Mouse (Mus musculus) adrenal gland, adult 18-20 months (tissue): ENCODE measurements around the gene Pip4k2a. TPM values are rescaled to one million over a fixed set of nuclear protein-coding genes. Genes with fewer than 3 reads are reported as not detected.
"Not testable (repeated sequence)": the region's sequence is repeated elsewhere in the genome, so short reads cannot be mapped to it uniquely, and the experiment has no call there.

Source experiments
- DNase-seq, 2 experiments: peaks; one replicate each; pipeline ENCODE4 v3.0.0; 2021 to 2022; ENCODE audit warnings: low spot score in 2 of 2
- long read RNA-seq, 2 experiments: library from polyadenylated mRNA; stranded (forward); transcript quantifications; one replicate each; pipeline ENCODE4 v2.0.0; 2021
- total RNA-seq, 2 experiments: library from RNA; stranded (reverse); gene quantifications; 1 replicate in 1 of 2; 2 replicates in 1 of 2; pipeline ENCODE4 v1.2.3; 2021

Pip4k2a gene
- 10 to 100 TPM; 19.4 to 40.7 TPM for total RNA-seq
- long read RNA-seq, experiment 1, transcript Pip4k2a-201 (10 exons, 3,477 nt) = major isoform, 15 of 18 reads
- long read RNA-seq, experiment 1, partial matches to known transcripts = 1 of 18 reads
- long read RNA-seq, experiment 1, other reads (novel, unspliced or antisense) = 2 of 18 reads
- long read RNA-seq, experiment 2, transcript Pip4k2a-201 (10 exons, 3,477 nt) = major isoform, 28 of 44 reads
- long read RNA-seq, experiment 2, partial matches to known transcripts = 8 of 44 reads
- long read RNA-seq, experiment 2, other reads (novel, unspliced or antisense) = 8 of 44 reads

- DNase-seq = peak; percentile 94 to 95
Measured at GRCm38 (mm10) chr2:18998054-18998478, at the start of gene Pip4k2a, which contains the start of gene 4930426L09Rik. TSS of gene Pip4k2a (minus strand) at chr2:18998126. TSS of gene 4930426L09Rik (plus strand) at chr2:18998343.

GRCm38 (mm10) chr2:19037907-19038570 is 40.1 kb upstream of the Pip4k2a start:
- DNase-seq = no peak

GRCm38 (mm10) chr2:19037430-19037829 is 39.5 kb upstream of the Pip4k2a start:
- no peak for DNase-seq

- no peak for DNase-seq
Measured at GRCm38 (mm10) chr2:19024807-19025206, 26.9 kb upstream of the Pip4k2a start.

GRCm38 (mm10) chr2:19018034-19018433 is 20.1 kb upstream of the Pip4k2a start:
- DNase-seq = no peak

GRCm38 (mm10) chr2:19016839-19017238 is 18.9 kb upstream of the Pip4k2a start:
- DNase-seq = no peak

- no peak for DNase-seq
Measured at GRCm38 (mm10) chr2:19016348-19016747, 18.4 kb upstream of the Pip4k2a start.

- no peak for DNase-seq
Measured at GRCm38 (mm10) chr2:19011443-19011842, 13.5 kb upstream of the Pip4k2a start.

GRCm38 (mm10) chr2:19010541-19010940 is 12.6 kb upstream of the Pip4k2a start:
- not testable (repeated sequence) for DNase-seq

GRCm38 (mm10) chr2:19007580-19007979 is 9.7 kb upstream of the Pip4k2a start:
- DNase-seq = no peak

GRCm38 (mm10) chr2:19006124-19006523 is 8.2 kb upstream of the Pip4k2a start:
- DNase-seq = no peak

GRCm38 (mm10) chr2:19004801-19005200 is 6.9 kb upstream of the Pip4k2a start:
- no peak for DNase-seq

- DNase-seq = no peak
Measured at GRCm38 (mm10) chr2:18999395-18999794, 1.5 kb upstream of the Pip4k2a start.

GRCm38 (mm10) chr2:18997387-18997971 is 447 bp downstream of the Pip4k2a start:
- DNase-seq = peak; percentile 62 to 64

GRCm38 (mm10) chr2:18996451-18997211 is 1.3 kb downstream of the Pip4k2a start:
- DNase-seq = peak; percentile 36 to 39

- no peak for DNase-seq
Measured at GRCm38 (mm10) chr2:18992512-18993510, 5.1 kb downstream of the Pip4k2a start.

GRCm38 (mm10) chr2:18988885-18989284 is 9.0 kb downstream of the Pip4k2a start:
- DNase-seq = no peak

- no peak for DNase-seq
Measured at GRCm38 (mm10) chr2:18985506-18985905, 12.4 kb downstream of the Pip4k2a start.

- no peak for DNase-seq
Measured at GRCm38 (mm10) chr2:18984095-18984847, 13.7 kb downstream of the Pip4k2a start.
